Mouse (Mus musculus): ENCODE results near the gene Cdr2l.

GRCm38 (mm10) chr11:115376722-115377121 lies 5.0 kb upstream of the Cdr2l start:
- TF ChIP-seq POLR2AphosphoS5 (IDR thresholded peaks at IDR 0.05; ENCODE audit: insufficient replicate concordance, low read depth, low read length), result no peak
- no peak for TF ChIP-seq CTCF (IDR thresholded peaks at IDR 0.05; ENCODE audit: low read depth, low read length)
- no peak for TF ChIP-seq GATA1 (IDR thresholded peaks at IDR 0.05; ENCODE audit: borderline replicate concordance, low read length)
